Mouse (Mus musculus) cerebellum, adult 2 months (tissue): ENCODE results near the gene Nbea.
"Not testable (repeated sequence)": the region's sequence is repeated elsewhere in the genome, so short reads cannot be mapped to it uniquely, and the experiment has no call there.

Experiments
- CTCF ChIP-seq: fragments of 200-500 bp; IDR thresholded peaks from 2 replicates; pipeline ENCODE4 v1.5.1; 2011; ENCODE audit warnings: low read depth, mild to moderate bottlenecking, control low read depth, low read length, moderate library complexity, borderline replicate concordance; ENCODE audit not compliant: insufficient read depth
- POLR2A ChIP-seq: fragments of 200-500 bp; IDR thresholded peaks from 2 replicates; pipeline ENCODE4 v1.6.1; 2011; ENCODE audit warnings: low read length, control low read depth, borderline replicate concordance; ENCODE audit not compliant: insufficient read depth

DNA sequence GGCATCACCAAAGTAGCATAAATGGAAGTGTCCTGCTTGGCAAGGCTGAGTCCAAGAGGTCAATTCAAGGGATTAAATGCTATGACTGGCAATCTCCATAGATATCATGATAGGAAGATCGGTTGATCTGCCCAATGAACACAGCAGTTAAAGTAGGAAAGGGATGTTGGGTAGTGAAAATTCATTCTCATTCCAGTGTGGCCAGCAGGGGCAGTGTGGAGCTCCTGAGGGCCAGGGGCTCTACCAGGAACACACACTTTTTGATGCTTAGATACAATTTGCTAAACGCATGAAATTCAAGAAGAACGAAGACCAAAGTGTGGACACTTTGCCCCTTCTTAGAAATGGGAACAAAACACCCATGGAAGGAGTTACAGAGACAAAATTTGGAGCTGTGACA lies 561.5 kb downstream of the Nbea start:
- TF ChIP-seq CTCF, result peak; percentile 30; the same call in 1 of the 2 replicates
- not testable (repeated sequence) for TF ChIP-seq POLR2A
